Mouse (Mus musculus) ES-Bruce4 (cell line): ENCODE data around the gene BC034090. TPM values are rescaled to one million over a fixed set of nuclear protein-coding genes. Genes with fewer than 3 reads are reported as not detected.

Experiments
- H3K27ac ChIP-seq: 2 replicates; pipeline ENCODE4 v1.5.1; 2012; ENCODE audit warnings: low read length, inconsistent platforms; ENCODE audit not compliant: insufficient read depth
- H3K27me3 ChIP-seq: 2 replicates; pipeline ENCODE4 v1.6.1; 2012; ENCODE audit warnings: mild to moderate bottlenecking, low read length, inconsistent platforms; ENCODE audit not compliant: control insufficient read depth, poor library complexity, insufficient read depth, severe bottlenecking
- H3K36me3 ChIP-seq: 2 replicates; pipeline ENCODE4 v1.6.1; 2012; ENCODE audit warnings: inconsistent platforms, mild to moderate bottlenecking, low read length, moderate library complexity; ENCODE audit not compliant: control insufficient read depth, poor library complexity, insufficient read depth, severe bottlenecking
- H3K4me1 ChIP-seq: one replicate; pipeline ENCODE4 v1.8.1; 2011; ENCODE audit warnings: low read length; ENCODE audit not compliant: control insufficient read depth, insufficient read depth
- H3K4me3 ChIP-seq: 2 replicates; pipeline ENCODE4 v1.5.1; 2011; ENCODE audit warnings: low read depth, mild to moderate bottlenecking, low read length
- H3K9ac ChIP-seq: 2 replicates; pipeline ENCODE4 v1.6.1; 2012; ENCODE audit warnings: low read depth, mild to moderate bottlenecking, inconsistent platforms; ENCODE audit not compliant: poor library complexity, severe bottlenecking
- H3K9me3 ChIP-seq: replicated peaks from 2 replicates; pipeline ENCODE4 v1.6.1; 2012; ENCODE audit warnings: mild to moderate bottlenecking, low read length, inconsistent platforms; ENCODE audit not compliant: control insufficient read depth, poor library complexity, insufficient read depth, severe bottlenecking
- CTCF ChIP-seq: IDR thresholded peaks from one replicate; pipeline ENCODE4 v1.8.1; 2011; ENCODE audit warnings: low read depth, low read length
- EP300 ChIP-seq: IDR thresholded peaks from 2 replicates; pipeline ENCODE4 v1.6.1; 2011; ENCODE audit warnings: low read depth, low read length; ENCODE audit not compliant: insufficient read depth
- POLR2A ChIP-seq: IDR thresholded peaks from one replicate; pipeline ENCODE4 v1.8.1; 2011; ENCODE audit warnings: low read length; ENCODE audit not compliant: insufficient read depth
- polyA plus RNA-seq: library from polyadenylated mRNA; stranded (reverse); fragments of >200 nt; gene quantifications from 2 replicates; pipeline ENCODE4 v1.2.4, GENCODE M21; 2011; ENCODE audit warnings: low read depth; ENCODE audit not compliant: missing spikeins, insufficient read depth, insufficient read length

The BC034090 gene
- polyA plus RNA-seq, 1 experiment, result 8.4 TPM

- H3K27ac ChIP-seq, result no peak overlapping the region
- no peak overlapping the region for H3K4me3 ChIP-seq
- no peaks in the 10 kb centered on the region for H3K36me3 ChIP-seq
- no peak for TF ChIP-seq POLR2A
- no peak for TF ChIP-seq CTCF
- no peak for TF ChIP-seq EP300
- no peaks in the 10 kb centered on the region for H3K9me3 ChIP-seq
- H3K9ac ChIP-seq, result no peak overlapping the region
- no peaks in the 10 kb centered on the region for H3K27me3 ChIP-seq
- no peaks in the 10 kb centered on the region for H3K4me1 ChIP-seq
Measured at GRCm38 (mm10) chr1:155169935-155170334, 74.3 kb downstream of the BC034090 start.

DNA sequence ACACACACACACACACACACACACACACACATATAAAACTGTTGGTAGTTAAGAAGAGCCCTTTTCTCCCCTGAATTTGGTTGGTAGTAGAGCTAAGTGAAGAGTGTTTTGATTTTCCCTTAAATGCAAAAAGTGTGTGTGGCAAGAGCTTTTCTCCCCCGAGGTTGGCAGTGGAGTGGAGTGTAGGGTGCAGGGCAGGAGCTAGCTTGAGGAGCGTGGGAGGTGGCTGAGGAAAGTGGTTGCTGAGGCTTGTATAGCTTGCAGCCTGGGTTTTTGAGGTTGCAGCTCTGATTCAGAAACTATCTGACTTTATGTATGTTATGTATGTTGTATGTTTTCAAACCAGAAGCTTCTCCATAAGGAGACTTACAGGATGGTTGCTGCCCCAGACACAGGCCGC, 76.8 kb downstream of the BC034090 start:
- H3K27ac ChIP-seq, result no peak overlapping the region
- no peak overlapping the region for H3K4me3 ChIP-seq
- H3K27me3 ChIP-seq, result no peaks in the 10 kb centered on the region
- no peaks in the 10 kb centered on the region for H3K9me3 ChIP-seq
- no peak overlapping the region for H3K9ac ChIP-seq
- H3K4me1 ChIP-seq, result no peaks in the 10 kb centered on the region
- TF ChIP-seq EP300 (no peak), POLR2A (no peak), CTCF (no peak)
- no peaks in the 10 kb centered on the region for H3K36me3 ChIP-seq

Other genes starting within 250 kb of the BC034090 start
- gene Ier5, start 144.8 kb downstream of the BC034090 start, polyA plus RNA-seq, result 5.9 and 7.7 TPM in 2 replicates
- gene Mr1, start 97.6 kb downstream of the BC034090 start, polyA plus RNA-seq, result 0.65 and 1.1 TPM in 2 replicates
- 32.8 and 44.4 TPM in 2 replicates for gene Stx6, start 85.7 kb downstream of the BC034090 start, polyA plus RNA-seq
- 22.5 and 27.2 TPM in 2 replicates for gene Xpr1, start 173.0 kb upstream of the BC034090 start, polyA plus RNA-seq